Mouse (Mus musculus): ENCODE data around the gene Cox4i1.

The Cox4i1 gene

GRCm38 (mm10) chr8:120657415-120657814 lies 10.6 kb upstream of the Cox4i1 start:
- in situ Hi-C loops (cut with MboI; ENCODE audit: low sequenced_read_pairs): no loop called here

GRCm38 (mm10) chr8:120664566-120664965 lies 3.5 kb upstream of the Cox4i1 start:
- in situ Hi-C loops (cut with MboI; ENCODE audit: low sequenced_read_pairs): no loop called here

- in situ Hi-C loops (cut with MboI; ENCODE audit: low sequenced_read_pairs): no loop called here
Measured at GRCm38 (mm10) chr8:120665726-120666455, 2.1 kb upstream of the Cox4i1 start.

- in situ Hi-C loops (cut with MboI; ENCODE audit: low sequenced_read_pairs): no loop called here
Measured at GRCm38 (mm10) chr8:120666807-120667470, 1.1 kb upstream of the Cox4i1 start.

GRCm38 (mm10) chr8:120668374-120668905 lies 418 bp downstream of the Cox4i1 start, which contains the start of gene Emc8:
Emc8 (minus strand) TSS chr8:120668573.
- in situ Hi-C loops (cut with MboI; ENCODE audit: low sequenced_read_pairs): no loop called here

GRCm38 (mm10) chr8:120671775-120672174 lies 3.8 kb downstream of the Cox4i1 start:
- in situ Hi-C loops (cut with MboI; ENCODE audit: low sequenced_read_pairs): loop anchor here (10.0 kb wide), 1 partner anchor 413 kb away; the partner anchor contains the start of gene Foxf1

- in situ Hi-C loops (cut with MboI; ENCODE audit: low sequenced_read_pairs): loop anchor here (10.0 kb wide), 1 partner anchor 412 kb away; the partner anchor contains the start of gene Foxf1
Measured at GRCm38 (mm10) chr8:120672626-120673229, 4.7 kb downstream of the Cox4i1 start.

- in situ Hi-C loops (cut with MboI; ENCODE audit: low sequenced_read_pairs): loop anchor here (10.0 kb wide), 1 partner anchor 412 kb away; the partner anchor contains the start of gene Foxf1
Measured at GRCm38 (mm10) chr8:120673298-120673697, 5.3 kb downstream of the Cox4i1 start.

- in situ Hi-C loops (cut with MboI; ENCODE audit: low sequenced_read_pairs): loop anchor here (10.0 kb wide), 1 partner anchor 409 kb away; the partner anchor contains the start of gene Foxf1
Measured at GRCm38 (mm10) chr8:120675718-120676117, 7.7 kb downstream of the Cox4i1 start.

- in situ Hi-C loops (cut with MboI; ENCODE audit: low sequenced_read_pairs): loop anchor here (10.0 kb wide), 1 partner anchor 406 kb away; the partner anchor contains the start of gene Foxf1
Measured at GRCm38 (mm10) chr8:120678447-120678846, 10.4 kb downstream of the Cox4i1 start.

GRCm38 (mm10) chr8:120679629-120680387 lies 11.8 kb downstream of the Cox4i1 start:
- in situ Hi-C loops (cut with MboI; ENCODE audit: low sequenced_read_pairs): loop anchor here (5.0 to 10.0 kb wide), 2 partner anchors 117 to 405 kb away; partner anchors contain the start of gene Foxf1

- in situ Hi-C loops (cut with MboI; ENCODE audit: low sequenced_read_pairs): loop anchor here (5.0 kb wide), 1 partner anchor 117 kb away; no protein-coding TSS in a partner anchor
Measured at GRCm38 (mm10) chr8:120680405-120680804, 12.4 kb downstream of the Cox4i1 start.

- in situ Hi-C loops (cut with MboI; ENCODE audit: low sequenced_read_pairs): loop anchor here (5.0 kb wide), 1 partner anchor 116 kb away; no protein-coding TSS in a partner anchor
Measured at GRCm38 (mm10) chr8:120681113-120681512, 13.1 kb downstream of the Cox4i1 start.

GRCm38 (mm10) chr8:120683602-120684001 lies 15.6 kb downstream of the Cox4i1 start:
- in situ Hi-C loops (cut with MboI; ENCODE audit: low sequenced_read_pairs): loop anchor here (5.0 kb wide), 1 partner anchor 114 kb away; no protein-coding TSS in a partner anchor

GRCm38 (mm10) chr8:120684082-120684481 lies 16.1 kb downstream of the Cox4i1 start:
- in situ Hi-C loops (cut with MboI; ENCODE audit: low sequenced_read_pairs): loop anchor here (5.0 kb wide), 1 partner anchor 113 kb away; no protein-coding TSS in a partner anchor

GRCm38 (mm10) chr8:120685097-120685496 lies 17.1 kb downstream of the Cox4i1 start:
- in situ Hi-C loops (cut with MboI; ENCODE audit: low sequenced_read_pairs): no loop called here

GRCm38 (mm10) chr8:120685591-120685990 lies 17.6 kb downstream of the Cox4i1 start:
- in situ Hi-C loops (cut with MboI; ENCODE audit: low sequenced_read_pairs): no loop called here

GRCm38 (mm10) chr8:120686051-120686450 lies 18.0 kb downstream of the Cox4i1 start:
- in situ Hi-C loops (cut with MboI; ENCODE audit: low sequenced_read_pairs): no loop called here

GRCm38 (mm10) chr8:120686576-120686975 lies 18.6 kb downstream of the Cox4i1 start:
- in situ Hi-C loops (cut with MboI; ENCODE audit: low sequenced_read_pairs): no loop called here

- in situ Hi-C loops (cut with MboI; ENCODE audit: low sequenced_read_pairs): no loop called here
Measured at GRCm38 (mm10) chr8:120687786-120688185, 19.8 kb downstream of the Cox4i1 start.

Data from CH12F3 (cell line).